Mouse (Mus musculus): ENCODE measurements around the gene Gm20219.
A peak's percentile ranks its signal among the peaks of the same experiment; 100 is the strongest.

Gene Gm20219

GRCm38 (mm10) chr17:56552781-56553363 is 1.3 kb downstream of the Gm20219 start:
- DNase-seq: peak; percentile 88 to 90

DNA sequence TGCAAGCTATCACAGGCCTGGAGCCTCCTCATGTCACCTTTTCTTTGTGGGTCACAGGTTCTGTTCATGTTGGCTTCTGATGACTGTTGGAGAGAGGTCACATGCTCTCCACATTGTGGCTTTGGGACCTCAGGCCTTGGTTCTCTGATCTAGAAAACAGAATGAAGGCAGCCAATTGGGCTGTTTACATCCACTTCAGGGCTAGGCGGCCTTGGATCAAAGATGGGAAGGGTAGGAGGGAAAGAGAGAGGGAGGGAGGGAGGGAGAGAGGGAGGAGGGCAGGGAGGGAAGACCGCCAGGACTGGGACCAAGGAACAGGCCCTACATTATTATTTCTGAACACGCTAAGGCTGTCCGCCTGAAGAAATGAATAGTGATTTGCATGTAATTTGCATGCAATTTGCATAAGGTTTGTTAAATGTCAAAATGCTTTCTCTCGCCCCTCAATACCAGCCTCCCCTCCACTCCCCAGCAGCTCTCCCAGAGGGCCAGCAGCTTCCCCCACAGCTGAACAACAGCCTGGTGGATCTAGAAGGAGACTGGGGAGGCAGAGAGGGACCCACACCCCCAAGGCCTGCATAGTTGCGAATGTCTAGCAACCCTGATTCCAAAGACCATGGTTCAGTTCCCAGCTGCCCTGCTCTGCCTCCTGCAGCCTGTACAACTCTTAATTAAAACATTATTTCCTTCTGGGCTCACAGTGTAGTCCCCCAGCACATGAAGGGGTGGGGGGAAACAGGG is 2.2 kb downstream of the Gm20219 start:
- DNase-seq: no peak

- DNase-seq: peak in 1 of 2 experiments; percentile 33
These were observed 3.3 kb downstream of the Gm20219 start for GRCm38 (mm10) chr17:56550784-56551475.

DNA sequence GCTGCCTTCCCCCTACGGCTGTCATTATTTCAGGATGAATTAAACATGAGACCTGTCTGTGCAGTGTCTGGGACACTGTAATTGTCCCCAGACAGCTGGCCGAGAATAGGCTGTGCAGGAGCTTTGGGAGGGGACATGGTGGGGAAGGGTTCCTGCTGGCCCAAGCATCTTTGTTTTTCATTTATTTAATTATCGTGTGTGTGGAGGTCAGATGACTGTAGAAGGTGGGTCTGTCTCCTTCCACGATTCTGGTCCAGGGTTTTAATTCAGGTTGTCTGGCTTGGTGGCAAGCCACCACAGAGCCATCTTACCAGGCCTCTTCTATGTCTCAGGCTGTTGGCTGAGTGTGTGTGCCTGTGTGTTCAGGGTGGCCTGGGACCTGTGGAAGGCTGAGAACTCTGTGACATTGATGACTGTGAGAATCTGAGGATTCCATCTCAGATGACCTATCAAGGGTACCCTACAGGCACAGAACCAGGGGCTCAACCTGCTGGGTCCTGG is 5.5 kb downstream of the Gm20219 start:
- DNase-seq: peak in 1 of 2 experiments; percentile 30

GRCm38 (mm10) chr17:56547846-56548604 is 6.2 kb downstream of the Gm20219 start:
- peak; percentile 50 to 51 for DNase-seq

- peak; percentile 92 to 95 for DNase-seq
These were observed 6.9 kb downstream of the Gm20219 start for GRCm38 (mm10) chr17:56547116-56547845.

DNA sequence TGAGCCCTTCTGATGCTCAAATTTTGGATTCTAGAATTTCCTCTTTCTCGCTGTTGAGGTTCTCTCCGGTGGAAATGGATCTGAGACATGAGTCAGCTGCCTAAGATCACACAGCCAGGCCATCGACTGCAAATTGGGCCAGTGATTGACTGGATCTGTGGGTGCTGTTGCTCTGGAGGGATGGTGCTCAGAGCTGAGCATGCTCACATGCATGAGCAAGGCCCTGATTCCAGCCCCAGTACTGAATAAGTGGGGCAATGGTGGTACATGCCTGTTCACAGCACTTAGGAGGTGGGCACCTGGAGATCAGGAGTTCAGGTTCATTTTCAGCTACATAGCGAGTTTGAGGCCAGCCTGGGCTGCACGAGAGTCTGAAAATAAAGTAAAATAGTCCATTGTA is 7.6 kb downstream of the Gm20219 start:
- DNase-seq: peak in 1 of 2 experiments; percentile 31

- DNase-seq: peak in 1 of 2 experiments; percentile 12
These were observed 8.2 kb downstream of the Gm20219 start for GRCm38 (mm10) chr17:56545945-56546344.

DNA sequence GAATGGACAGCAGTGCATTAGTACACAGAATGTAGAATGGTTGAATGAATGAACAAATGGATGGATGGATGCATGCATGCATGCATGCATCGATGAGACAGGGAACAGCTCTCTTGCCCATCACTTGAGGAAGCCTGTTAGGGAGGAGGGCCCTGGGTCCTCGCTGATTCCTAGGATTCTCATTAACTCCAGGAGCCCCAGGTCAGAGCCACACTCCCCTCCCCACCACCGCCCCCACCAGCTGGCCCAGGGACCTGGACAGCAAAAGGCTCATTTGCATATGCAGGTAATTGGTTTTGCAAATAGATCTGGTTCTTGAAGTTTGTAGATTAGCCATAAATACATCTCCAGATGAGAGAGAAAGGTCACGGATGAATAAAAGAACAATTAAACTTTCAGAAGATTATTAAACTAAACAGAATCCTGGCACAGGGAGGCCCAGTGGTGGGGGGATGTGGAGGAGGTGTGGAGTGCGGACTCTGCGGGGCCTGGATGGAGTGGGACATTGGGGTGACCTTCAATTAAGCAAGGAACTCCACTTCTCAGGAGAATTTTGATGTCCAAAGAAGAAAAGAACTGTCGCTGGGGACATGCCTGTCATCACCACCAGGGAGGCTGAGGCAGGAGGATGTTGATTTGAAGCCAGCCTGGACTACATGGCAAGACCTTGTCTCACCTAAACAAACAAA is 9.3 kb downstream of the Gm20219 start:
- DNase-seq: peak in 1 of 2 experiments; percentile 6

DNA sequence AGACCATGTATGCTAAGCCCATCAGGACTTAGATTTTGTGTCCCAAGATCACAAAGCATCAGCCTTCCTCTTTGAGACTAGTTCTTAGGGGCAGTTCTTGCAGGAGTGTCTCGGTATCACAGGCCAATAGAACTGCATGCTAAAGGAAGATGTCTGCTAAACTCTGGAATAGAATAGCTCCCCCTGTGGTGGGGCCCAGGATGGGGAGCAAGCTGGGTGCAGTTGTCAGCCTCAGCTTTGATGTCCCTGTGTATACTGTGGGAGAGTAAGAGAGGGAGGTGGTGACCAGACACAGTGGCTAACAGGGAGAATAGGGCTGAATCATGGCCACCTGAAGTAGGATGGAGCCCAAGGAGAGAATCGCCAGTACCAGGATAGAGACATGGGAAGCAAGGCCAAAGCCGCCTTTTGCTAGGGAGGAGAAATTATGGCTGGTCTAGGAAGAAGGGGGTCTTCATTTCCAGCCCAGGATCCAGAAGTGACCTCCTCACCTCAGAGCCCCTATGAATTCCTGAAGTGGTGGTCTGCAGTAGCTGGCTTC is 10.4 kb downstream of the Gm20219 start:
- peak in 1 of 2 experiments; percentile 16 for DNase-seq

GRCm38 (mm10) chr17:56542736-56543135 is 11.5 kb downstream of the Gm20219 start:
- DNase-seq: no peak

DNA sequence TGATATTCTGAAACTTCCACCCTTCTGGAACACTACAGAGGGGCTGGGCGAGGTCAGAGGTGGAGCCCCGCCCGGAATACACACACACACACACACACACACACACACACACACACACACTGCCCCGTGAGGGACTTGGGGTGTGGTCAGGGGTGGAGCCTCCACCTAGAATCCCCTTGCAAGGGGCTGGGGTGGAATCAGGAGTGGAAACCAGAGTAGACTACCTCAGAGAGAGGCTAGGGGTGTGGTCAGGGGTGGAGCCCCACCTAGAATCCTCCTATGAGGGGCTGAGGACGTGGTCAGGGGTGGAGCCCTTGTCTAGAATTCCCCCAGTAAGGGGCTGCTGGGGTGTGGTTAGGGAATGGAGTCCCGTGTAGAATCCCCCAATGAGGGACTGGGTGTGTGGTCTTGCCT is 13.6 kb downstream of the Gm20219 start:
- no peak for DNase-seq

DNA sequence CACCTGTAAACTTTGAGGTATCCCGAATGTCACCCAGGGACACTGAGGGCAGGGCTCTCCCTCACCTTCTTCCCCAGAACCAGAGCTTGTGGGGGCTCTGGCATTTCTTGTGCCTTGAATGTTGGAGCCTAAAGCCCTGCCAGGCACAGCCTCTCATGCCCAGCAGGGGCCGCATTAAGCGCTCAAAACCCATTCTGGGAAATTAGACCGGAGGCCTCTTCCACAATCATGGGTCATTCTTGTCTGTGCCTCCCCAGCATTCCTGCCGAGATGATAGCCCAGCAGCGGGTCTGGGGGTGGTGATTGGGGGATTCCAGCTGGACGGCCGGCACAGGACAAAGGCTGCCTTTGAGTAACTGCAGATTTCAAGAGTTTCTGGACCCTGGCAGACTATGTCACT is 16.3 kb downstream of the Gm20219 start:
- peak; percentile 55 to 62 for DNase-seq

DNA sequence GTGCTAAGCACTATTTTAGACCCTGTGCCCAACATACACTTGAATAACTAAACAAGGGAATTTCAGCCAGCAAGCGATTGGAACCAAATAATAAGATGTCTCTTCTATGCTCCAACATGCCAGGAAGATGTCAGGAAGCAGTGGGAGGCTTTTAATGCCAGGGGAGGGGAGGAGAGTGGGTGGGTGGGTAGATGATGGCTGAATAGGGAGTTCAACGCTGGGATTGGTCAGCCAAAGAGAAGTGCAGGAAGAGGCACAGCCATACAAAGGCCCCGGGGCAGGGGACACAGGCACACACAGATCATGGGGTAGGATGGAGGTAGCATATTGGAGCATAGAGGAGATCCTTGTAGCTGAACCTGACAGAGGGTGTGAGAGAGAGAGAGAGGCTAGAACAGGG is 17.3 kb downstream of the Gm20219 start:
- peak in 1 of 2 experiments; percentile 19 for DNase-seq

GRCm38 (mm10) chr17:56536192-56536591 is 18.0 kb downstream of the Gm20219 start:
- DNase-seq: peak; percentile 59 to 61

GRCm38 (mm10) chr17:56524943-56525342 is 29.2 kb downstream of the Gm20219 start:
- no peak for DNase-seq

DNA sequence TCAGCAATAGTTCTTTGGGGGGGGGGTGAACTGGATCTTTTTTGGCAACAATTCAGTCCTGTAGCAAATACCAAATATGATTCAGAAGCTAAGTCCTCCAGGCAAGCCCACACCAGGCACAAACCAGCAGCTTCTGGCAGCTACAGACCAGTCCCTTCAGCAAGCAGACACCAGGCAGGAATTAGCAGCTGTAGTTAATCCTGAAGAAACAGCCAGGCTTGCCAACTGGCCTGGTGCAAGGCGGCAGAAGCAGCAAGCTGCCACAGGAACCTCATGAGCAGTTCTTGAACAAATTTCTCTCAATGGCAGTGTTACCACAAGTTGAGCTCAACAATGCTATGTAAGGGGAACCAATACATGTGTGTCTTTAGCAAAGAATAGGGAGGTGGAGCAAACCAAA is 31.4 kb downstream of the Gm20219 start:
- DNase-seq: peak in 1 of 2 experiments; percentile 22

DNA sequence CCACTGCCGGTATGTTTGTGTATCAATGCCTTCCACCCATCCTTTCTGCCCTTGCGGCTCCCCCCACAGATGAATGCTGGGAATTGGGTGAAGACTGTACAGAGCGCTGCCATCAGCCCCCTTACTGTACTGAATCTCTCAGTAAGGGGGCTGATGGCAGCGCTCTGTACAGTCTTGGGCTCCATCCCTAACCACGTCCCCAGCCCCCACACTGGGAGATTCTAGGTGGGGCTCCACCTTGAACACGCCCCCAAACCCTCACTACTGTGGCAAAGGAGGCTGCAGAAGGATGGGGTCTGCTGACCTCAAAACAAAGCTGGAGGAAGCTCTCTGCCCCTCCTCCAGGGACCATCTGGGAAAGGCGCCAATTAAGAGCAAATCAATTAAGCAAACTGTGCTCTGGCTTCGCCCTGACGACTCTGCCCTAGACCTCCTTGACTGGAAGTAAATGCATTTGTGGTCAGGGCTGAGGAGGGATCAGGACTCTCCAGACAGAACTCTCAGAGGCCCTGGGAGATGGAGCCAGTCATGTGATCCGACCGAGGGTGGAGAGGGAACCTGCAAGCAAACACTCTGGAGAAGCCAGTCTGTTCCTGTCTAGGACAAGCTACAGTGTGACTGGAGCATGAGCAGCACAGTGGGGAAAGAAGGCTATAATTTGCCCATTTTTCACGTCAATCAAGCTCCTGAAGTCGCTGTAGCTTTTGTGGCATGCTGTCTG is 38.3 kb downstream of the Gm20219 start:
- DNase-seq: peak in 1 of 2 experiments; percentile 69

GRCm38 (mm10) chr17:56514916-56515315 is 39.3 kb downstream of the Gm20219 start:
- no peak for DNase-seq

- no peak for DNase-seq
These were observed 39.9 kb downstream of the Gm20219 start for GRCm38 (mm10) chr17:56514330-56514729.

All from cerebellum, postnatal 14 days (tissue).